Mouse (Mus musculus): ENCODE data around the gene Sept3.

Sept3 gene

DNA sequence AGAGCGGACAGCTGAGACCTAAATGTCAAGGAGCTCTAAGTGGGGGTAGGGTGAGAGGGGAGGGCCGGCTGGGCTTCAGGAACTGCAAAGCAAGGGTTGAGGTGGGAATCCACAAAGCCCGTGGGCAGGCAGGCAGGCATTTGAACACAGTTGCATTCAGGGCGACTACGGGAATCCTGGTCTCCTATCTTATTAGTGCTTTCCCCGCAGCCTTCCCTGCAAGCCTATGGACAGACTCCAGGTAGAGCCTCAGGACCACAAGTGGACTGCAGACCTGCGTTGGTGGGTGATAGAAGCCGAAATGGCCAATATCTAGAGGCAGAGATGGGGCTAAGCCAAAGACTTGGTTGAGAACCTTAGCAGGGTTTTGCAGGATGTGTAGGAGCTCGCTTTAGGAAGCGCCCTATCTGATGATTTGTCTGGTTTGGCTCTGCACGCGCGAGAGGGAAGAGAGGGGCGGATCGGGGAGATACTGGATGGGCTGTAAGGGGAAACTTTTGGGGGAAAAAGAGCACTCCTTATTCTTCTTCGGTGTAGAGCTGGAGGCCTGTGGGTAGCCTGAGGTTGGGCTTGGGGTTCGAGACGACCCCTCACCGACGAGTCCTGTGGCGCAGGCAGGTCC, 65.8 kb downstream of the Sept3 start:
- no peak for DNase-seq (ENCODE audit: low spot score)

GRCm38 (mm10) chr15:82341036-82341501, 66.4 kb downstream of the Sept3 start:
- no peak for DNase-seq (ENCODE audit: low spot score)

DNA sequence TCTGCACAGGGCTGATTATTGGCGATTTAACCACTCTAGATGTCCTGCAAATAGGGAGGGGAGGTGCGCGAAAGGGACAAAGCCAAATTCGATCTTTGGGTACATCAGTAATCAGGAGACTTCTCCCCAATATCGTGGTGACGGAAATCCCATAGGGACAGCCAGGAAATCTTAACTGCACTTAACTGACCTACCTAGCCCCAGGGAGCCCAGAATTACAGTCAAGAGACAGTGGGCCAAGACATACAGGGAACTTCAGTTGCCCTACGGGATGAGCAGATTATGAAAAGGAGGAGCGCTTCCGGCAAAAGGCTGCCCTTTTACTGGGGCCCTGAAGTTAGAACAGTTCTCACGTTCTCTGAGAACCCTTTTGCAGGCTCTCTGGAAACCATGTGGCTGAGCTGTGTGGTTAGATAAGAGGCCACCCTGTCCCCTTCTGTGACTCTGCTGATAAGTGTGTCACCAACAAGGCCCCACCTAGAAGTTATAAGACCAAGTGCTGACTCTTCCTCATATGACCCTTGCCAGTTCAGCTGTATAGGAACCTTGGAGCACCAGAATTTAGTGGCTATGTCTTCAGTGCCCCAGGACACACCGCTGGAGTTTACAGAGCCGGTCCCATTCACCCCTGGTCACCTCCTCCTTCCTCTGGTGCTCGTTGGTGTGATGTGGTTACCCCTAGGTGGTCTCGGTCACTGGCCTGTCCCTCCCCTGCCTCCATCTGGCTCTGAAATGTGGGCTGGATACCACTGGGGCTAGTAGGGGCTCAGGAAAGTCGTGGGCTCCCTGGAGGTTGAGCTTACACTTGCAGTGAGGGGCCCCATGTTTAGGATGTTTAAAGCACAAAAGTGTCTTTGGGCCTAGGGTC, 67.2 kb downstream of the Sept3 start:
- no peak for DNase-seq (ENCODE audit: low spot score)

- DNase-seq (ENCODE audit: low spot score), result no peak
These were observed 67.8 kb downstream of the Sept3 start for GRCm38 (mm10) chr15:82342543-82342935.

GRCm38 (mm10) chr15:82343368-82344287, 68.9 kb downstream of the Sept3 start:
- DNase-seq (ENCODE audit: low spot score), result no peak
